Mouse (Mus musculus) colon, adult 2 months (tissue): ENCODE results near the gene Thyn1. TPM values are rescaled to one million over a fixed set of nuclear protein-coding genes. Genes with fewer than 3 reads are reported as not detected.

ENCODE experiments used
- polyA plus RNA-seq: library from polyadenylated mRNA; depleted of rRNA; stranded (reverse); fragments of >200 nt; gene quantifications from 2 replicates; pipeline ENCODE4 v1.2.3, GENCODE M21; 2012; rRNA removed

Gene Thyn1
- 3.4 and 5.8 TPM in 2 replicates for polyA plus RNA-seq

GRCm38 (mm10) chr9:26999461-27000395 is at the start of gene Thyn1, which contains the start of gene Acad8:
Gene Thyn1, plus strand, starts transcription at chr9:26999710.
Gene Acad8, minus strand, starts transcription at chr9:26999566.

GRCm38 (mm10) chr9:27029828-27030762 is 30.6 kb downstream of the Thyn1 start, which contains the start of the genes Vps26b and Ncapd3:
Gene Vps26b, minus strand, starts transcription at chr9:27030065.
Gene Ncapd3, plus strand, starts transcription at chr9:27030175.

Other genes starting within 250 kb of the Thyn1 start
- 0.80 and 0.82 TPM in 2 replicates for gene Glb1l2, start 193.2 kb upstream of the Thyn1 start, polyA plus RNA-seq
- not detected in 2 replicates for gene Glb1l3, start 138.8 kb upstream of the Thyn1 start, polyA plus RNA-seq
- not detected in 2 replicates for gene Gm1110, start 76.6 kb upstream of the Thyn1 start, polyA plus RNA-seq
- 12.9 and 15.3 TPM in 2 replicates for gene Acad8, start 144 bp upstream of the Thyn1 start, polyA plus RNA-seq
- gene Vps26b, start 30.4 kb downstream of the Thyn1 start, polyA plus RNA-seq: 31.3 and 34.3 TPM in 2 replicates
- gene Ncapd3, start 30.5 kb downstream of the Thyn1 start, polyA plus RNA-seq: 11.7 and 12.0 TPM in 2 replicates
- gene Jam3, start 155.7 kb downstream of the Thyn1 start, polyA plus RNA-seq: 9.1 and 9.9 TPM in 2 replicates